Mouse (Mus musculus) testis, postnatal 14 days (tissue): ENCODE results near the gene Tlr9.

Experiments used
- DNase-seq: peaks from one replicate; pipeline ENCODE4 v3.0.0; 2021; ENCODE audit warnings: low spot score

The Tlr9 gene

DNA sequence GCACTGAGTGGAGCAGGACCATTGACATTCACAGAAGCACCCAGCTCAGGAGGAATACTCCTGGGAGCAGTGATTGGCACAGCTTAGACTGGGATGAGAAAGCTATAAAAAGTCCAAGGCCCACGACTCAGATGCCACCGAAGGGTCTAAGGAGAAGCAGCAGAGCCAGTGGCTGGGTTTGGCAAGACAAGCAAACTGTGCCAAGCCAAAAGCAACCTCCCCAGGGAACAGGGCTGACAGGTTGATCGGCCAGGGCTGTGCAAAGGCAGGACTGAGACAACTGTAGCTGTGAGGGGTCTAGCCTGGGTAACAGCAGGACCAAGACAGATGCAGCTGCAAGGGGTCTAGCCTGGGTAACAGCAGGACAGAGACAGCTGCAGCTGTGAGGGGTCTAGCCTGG lies 10.6 kb downstream of the Tlr9 start:
- DNase-seq = no peak

- no peak for DNase-seq
Observed at GRCm38 (mm10) chr9:106233953-106234352, 11.6 kb downstream of the Tlr9 start.

DNA sequence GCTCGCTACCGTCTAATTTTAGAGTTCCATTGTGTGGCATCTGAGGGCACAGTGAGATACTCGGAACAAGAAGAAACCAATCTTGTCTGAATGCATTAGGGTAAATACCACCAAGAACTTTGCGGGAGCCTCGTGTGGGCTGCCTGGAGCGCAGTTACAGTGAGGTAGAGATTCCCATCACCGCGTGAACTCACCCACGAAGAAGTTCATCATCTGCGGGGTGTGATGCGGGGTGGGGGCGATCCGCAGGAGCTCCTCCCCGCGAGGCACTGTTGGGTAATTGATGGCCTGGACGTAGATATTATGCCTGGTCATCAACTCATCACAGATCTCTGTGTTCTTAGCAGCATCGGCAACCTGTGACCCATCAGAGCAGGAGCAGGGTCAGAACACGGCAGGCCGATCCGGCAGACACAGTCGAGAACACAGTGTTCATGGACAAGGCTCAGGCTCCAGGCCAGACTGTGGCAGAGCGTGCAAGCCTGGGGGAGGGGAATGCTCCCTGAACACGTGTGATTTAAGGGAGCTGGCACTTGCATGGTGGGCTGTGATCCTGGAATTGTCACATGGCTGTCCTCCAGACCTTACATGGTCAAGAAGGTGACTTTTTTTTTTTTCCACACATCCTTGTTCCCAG lies 12.9 kb downstream of the Tlr9 start:
- DNase-seq = peak; percentile 82

GRCm38 (mm10) chr9:106236156-106236817 lies 13.9 kb downstream of the Tlr9 start:
- no peak for DNase-seq

- DNase-seq = no peak
Observed at GRCm38 (mm10) chr9:106236818-106237211, 14.4 kb downstream of the Tlr9 start.

DNA sequence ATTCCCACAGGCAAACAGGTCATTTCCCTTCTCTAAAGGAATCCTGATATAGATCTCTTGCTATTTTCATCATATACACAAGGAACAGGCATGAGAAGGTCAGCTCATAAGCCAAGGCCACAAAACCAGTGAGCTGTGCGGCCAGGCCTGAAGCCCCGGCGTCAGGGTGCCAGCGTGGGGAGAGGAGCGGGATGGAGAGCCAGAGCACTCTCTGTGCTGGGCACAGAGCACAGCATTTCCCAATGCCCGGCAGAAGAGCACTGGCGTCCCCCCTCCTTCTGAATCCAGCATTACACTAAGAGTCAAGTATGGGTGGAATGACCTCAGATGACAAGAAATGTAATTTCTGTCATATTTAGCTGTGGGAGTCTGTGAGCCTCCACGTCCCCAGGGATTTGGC lies 15.0 kb downstream of the Tlr9 start:
- DNase-seq = no peak

GRCm38 (mm10) chr9:106237878-106238277 lies 15.5 kb downstream of the Tlr9 start:
- DNase-seq = no peak

DNA sequence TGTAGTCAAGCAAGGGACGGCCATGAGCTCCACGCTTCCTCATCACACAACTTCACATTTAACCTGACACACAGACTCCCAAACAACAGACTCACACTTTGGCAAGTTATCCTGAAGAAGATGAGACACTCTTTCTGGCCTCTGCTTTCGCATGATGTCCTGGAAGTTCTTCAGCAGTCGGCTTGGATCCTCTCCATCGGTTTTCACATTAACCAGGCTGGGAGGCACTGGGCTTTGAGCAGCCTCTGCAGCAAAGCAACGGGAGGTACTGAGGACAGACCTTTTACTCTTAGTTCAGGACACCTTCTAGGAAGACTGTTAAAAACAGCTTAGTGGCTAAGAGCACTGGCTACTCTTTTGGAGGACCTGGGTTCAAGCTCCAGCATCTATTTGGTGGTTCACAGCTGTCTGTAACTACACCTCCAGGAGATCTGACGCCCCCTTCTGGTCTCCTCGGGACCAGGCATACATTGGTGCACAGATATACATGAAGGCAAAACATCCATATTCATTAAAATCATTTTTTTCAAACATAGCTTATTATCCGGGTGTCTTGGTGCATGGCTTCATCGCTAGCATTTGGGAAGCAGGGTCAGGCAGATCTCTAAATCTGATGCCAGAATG lies 19.3 kb downstream of the Tlr9 start:
- DNase-seq = no peak

DNA sequence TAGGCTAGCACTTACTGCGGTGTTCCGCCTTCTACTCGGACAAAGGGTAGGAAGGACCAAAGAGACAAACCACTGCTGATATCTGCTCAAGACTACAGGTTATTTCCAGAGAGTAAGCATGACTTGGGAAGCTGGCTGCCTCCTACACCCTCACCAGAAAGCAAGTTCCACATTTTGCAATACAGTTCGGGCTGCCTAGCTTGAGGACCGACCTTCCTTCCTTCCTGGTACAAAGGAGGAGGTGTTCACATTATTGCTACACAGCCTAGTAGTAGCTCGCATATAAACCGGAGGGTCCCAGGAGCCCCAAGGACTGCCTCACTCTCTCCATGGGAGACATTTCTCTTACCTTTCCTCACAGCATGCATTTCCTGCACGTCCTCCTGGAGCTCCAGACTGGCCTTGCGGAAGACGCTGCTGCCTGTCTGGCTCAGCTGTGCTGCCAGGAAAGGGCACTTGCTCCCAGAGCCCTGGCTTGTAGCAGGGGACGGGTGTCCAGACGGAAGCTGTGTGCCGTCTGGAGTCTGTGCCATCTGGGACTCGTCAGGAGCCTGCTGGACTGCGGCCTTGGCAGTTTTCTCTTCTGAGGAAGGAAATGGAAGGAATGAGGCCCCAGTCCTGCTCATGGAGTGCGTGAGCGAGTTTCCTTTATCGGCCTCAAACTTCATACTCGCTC lies 20.6 kb downstream of the Tlr9 start:
- DNase-seq = no peak

DNA sequence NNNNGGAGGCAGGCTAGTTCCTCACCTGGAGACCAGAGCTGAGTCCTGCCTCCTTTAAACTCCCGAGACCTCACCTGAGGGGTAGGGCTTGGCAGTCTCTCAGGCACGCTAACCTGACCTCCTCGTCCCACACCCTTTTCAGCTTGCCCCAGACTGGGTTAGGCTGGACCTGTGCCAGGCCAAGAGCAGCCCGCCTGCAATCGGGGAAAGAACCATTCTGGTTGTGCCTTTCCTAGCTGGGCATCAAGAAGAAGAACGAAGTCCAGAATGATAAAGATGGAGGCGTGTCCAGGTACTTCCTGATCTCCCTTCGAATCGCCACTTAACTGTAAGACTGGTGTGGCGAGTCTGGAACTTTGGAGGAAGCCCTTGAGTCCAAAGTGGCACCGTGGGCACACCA lies 27.2 kb downstream of the Tlr9 start:
- DNase-seq = no peak

DNA sequence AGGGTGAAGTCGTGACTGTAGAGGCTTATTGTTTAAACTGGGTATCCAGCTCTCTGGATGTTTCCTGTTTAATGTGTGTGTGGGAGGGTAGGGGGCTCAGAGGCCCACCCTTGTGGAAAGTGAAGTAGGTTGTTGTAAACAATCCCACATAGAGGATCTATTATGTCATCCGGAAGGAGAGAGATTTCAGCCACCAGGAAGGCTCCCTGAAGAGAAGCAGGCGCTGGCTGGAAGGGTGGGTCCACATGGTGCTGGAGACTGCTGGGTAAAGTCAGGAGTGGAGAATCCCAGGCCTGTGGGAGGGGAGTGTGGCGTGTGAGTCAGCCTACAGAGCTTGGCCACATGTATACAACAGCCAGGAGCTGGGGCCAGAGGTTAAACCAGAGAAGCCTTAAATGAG lies 27.8 kb downstream of the Tlr9 start:
- DNase-seq = no peak

GRCm38 (mm10) chr9:106251066-106251465 lies 28.7 kb downstream of the Tlr9 start:
- DNase-seq = no peak

GRCm38 (mm10) chr9:106254001-106254400 lies 31.6 kb downstream of the Tlr9 start:
- DNase-seq = no peak

- DNase-seq = no peak
Observed at GRCm38 (mm10) chr9:106258412-106258811, 36.0 kb downstream of the Tlr9 start.

DNA sequence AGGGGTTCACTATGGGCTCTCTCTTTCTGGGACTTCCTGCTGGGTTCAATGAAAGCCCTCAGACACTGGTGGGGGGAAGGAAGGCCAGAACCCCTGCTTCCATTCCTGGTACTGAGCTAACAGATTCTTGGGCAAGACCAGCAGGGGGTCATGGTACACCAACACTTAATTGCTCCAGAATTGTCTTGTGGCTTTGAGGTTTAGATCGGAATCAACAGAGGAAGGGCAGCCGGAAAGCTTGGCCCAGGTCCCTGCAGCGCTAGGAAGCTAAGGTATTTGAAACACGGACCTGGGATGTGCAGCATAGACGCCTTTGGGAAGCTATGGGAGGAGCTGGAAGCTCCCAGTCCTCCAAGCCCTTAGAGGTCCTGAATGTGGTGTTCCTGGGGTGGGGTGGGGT lies 36.6 kb downstream of the Tlr9 start:
- DNase-seq = no peak

- no peak for DNase-seq
Observed at GRCm38 (mm10) chr9:106261058-106261457, 38.7 kb downstream of the Tlr9 start.

DNA sequence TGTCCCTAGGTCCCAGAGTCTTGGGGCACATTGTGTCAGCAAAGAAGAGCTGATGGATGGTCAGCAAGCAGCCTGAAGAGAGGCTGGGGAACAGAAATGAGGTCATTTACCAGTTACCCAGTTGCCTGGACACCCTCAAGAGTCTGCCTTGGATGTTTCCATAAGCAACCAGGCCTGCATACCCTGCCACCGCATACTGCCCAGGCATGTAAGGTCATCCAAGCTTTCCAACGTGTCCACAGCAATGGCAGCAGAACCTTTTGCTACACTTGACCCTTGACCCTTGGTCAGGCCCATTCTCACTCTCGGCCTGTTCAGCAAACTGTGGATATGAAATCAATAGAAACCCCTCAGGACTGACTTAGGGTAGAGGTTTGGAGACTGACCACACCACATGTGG lies 39.1 kb downstream of the Tlr9 start:
- DNase-seq = no peak

DNA sequence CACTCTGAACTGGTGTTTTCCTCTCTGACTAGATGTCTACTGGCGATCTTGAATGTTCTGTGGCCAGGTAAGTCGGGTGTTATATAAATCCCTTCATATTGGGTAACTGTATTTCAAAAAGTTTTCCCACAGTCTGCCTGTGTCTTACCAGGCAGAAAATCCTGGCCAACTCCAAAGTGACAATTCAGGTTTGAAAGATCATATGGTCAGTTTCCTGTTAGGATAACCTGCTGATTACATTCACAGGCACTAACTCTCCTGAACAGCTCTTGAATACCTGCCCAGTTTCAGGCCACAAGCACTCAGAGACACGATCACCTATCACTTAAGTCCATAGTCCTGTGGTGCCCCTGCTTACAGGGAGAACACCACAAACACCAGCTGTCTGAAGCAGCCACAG lies 39.7 kb downstream of the Tlr9 start:
- DNase-seq = no peak

- DNase-seq = no peak
Observed at GRCm38 (mm10) chr9:106263381-106263924, 41.1 kb downstream of the Tlr9 start.

DNA sequence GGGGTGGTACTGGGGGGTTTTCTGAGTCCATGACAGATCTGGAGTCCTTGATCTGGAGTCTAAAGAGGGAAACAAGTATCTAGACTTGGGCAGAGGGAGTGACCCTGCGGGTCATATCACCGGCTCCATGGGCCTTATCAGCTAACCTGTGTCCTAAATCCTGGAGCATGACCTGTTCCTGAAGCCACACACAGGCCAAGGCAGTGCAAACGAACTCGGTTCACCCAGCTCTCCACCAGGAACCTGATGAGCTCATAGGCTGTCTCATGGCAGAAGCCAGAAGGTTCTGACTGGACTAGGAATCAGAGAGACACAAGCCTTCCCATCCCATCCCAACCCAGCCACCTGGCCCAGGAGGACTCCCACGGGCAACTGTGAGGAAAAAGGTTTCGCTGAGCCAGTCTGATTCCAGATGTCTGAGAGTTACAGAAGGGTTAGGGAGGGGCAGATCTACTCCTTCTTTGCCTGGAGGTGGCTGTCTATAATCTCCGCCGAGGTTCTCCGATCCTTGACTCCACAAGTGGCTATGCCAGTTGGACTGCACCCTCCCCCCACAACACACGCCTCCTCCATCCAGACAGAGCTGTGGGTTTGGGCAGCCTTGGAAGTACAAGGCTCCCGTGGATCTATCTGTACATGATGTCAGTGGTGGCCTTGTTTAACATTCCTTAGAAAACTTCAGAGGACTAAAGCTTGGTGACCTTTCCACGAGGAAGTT lies 43.1 kb downstream of the Tlr9 start:
- no peak for DNase-seq

- DNase-seq = peak; percentile 52
Observed at GRCm38 (mm10) chr9:106266936-106267657, 44.7 kb downstream of the Tlr9 start.
